Mouse (Mus musculus): ENCODE results near the gene Clba1.

- no peak for TF ChIP-seq POLR2A (IDR thresholded peaks at IDR 0.05; ENCODE audit: borderline replicate concordance, extremely low read depth, low read depth, low read length)
- TF ChIP-seq CTCF (IDR thresholded peaks at IDR 0.05; ENCODE audit: insufficient read depth, low read length) = peak; percentile 63
Observed at GRCm38 (mm10) chr12:112800476-112800875, 8.3 kb upstream of the Clba1 start.

All from lung, adult 2 months (tissue).